ENCODE assay signal across 12 mouse cellular contexts in genomic region chr11:117030018-117030417, GRCm38 (mm10).
DNase-seq lines count a peak whose midpoint lies in the region; ATAC-seq lines count a peak whose summit lies in the region.
"Had no signal": no experiment of that assay in that cellular context is flagged by ENCODE, and none has a peak within 500 bp of the region (broad histone marks: within the 10 kb centered on the region; RNA-seq: fewer than 3 reads in every experiment).

No protein-coding gene starts in this region.

- H3K36me3 ChIP-seq in forebrain, embryonic 13.5 days (ENCODE audit: poor library complexity, severe bottlenecking): no peaks in the 10 kb centered on the region
- no peaks in the 10 kb centered on the region for H3K36me3 ChIP-seq in forebrain, embryonic 10.5 days (replicated peaks)
- no peaks in the 10 kb centered on the region for H3K36me3 ChIP-seq in hindbrain, embryonic 14.5 days (replicated peaks; ENCODE audit: control insufficient read depth, insufficient read depth)
- no peaks in the 10 kb centered on the region for H3K36me3 ChIP-seq in neural tube, embryonic 13.5 days
- no peaks in the 10 kb centered on the region for H3K36me3 ChIP-seq in kidney, embryonic 16.5 days (ENCODE audit: insufficient read depth, low read length)
- H3K36me3 ChIP-seq: stomach, embryonic 15.5 days had no signal

- H3K9me3 ChIP-seq in forebrain, embryonic 13.5 days (replicated peaks): no peaks in the 10 kb centered on the region
- no peaks in the 10 kb centered on the region for H3K9me3 ChIP-seq in forebrain, embryonic 10.5 days
- H3K9me3 ChIP-seq in hindbrain, embryonic 14.5 days (ENCODE audit: control insufficient read depth, low read length): no peaks in the 10 kb centered on the region
- no peaks in the 10 kb centered on the region for H3K9me3 ChIP-seq in neural tube, embryonic 13.5 days
- no peaks in the 10 kb centered on the region for H3K9me3 ChIP-seq in kidney, embryonic 16.5 days (ENCODE audit: low read length)
- H3K9me3 ChIP-seq: stomach, embryonic 15.5 days had no signal

- H3K27ac ChIP-seq in forebrain, embryonic 13.5 days: peak overlapping the region; percentile 80
- H3K27ac ChIP-seq in forebrain, embryonic 10.5 days: no peak overlapping the region
- peak overlapping the region; percentile 77 for H3K27ac ChIP-seq in hindbrain, embryonic 14.5 days
- peak overlapping the region; percentile 84 for H3K27ac ChIP-seq in neural tube, embryonic 13.5 days (replicated peaks)
- no peak overlapping the region for H3K27ac ChIP-seq in kidney, embryonic 16.5 days (ENCODE audit: low read length)
- H3K27ac ChIP-seq: stomach, embryonic 15.5 days had no signal

- WGBS in forebrain, embryonic 13.5 days: 43% methylated on average over 3 of the region's 3 CpGs
- 71% methylated on average over 3 of the region's 3 CpGs for WGBS in forebrain, embryonic 10.5 days
- WGBS in hindbrain, embryonic 14.5 days: 31% methylated on average over 3 of the region's 3 CpGs
- 13% methylated on average over 3 of the region's 3 CpGs for WGBS in neural tube, embryonic 13.5 days
- WGBS in kidney, embryonic 16.5 days: 16% methylated on average over 3 of the region's 3 CpGs

- H3K4me2 ChIP-seq in forebrain, embryonic 13.5 days: no peak overlapping the region
- no peak overlapping the region for H3K4me2 ChIP-seq in hindbrain, embryonic 14.5 days (replicated peaks)
- no peak overlapping the region for H3K4me2 ChIP-seq in neural tube, embryonic 13.5 days
- H3K4me2 ChIP-seq in kidney, embryonic 16.5 days (replicated peaks; ENCODE audit: low read depth, low read length): no peak overlapping the region
- H3K4me2 ChIP-seq: stomach, embryonic 15.5 days had no signal

- no peak overlapping the region for H3K4me3 ChIP-seq in forebrain, embryonic 13.5 days
- H3K4me3 ChIP-seq in forebrain, embryonic 10.5 days: no peak overlapping the region
- no peak overlapping the region for H3K4me3 ChIP-seq in hindbrain, embryonic 14.5 days (replicated peaks; ENCODE audit: low read length)
- no peak overlapping the region for H3K4me3 ChIP-seq in neural tube, embryonic 13.5 days
- no peak overlapping the region for H3K4me3 ChIP-seq in kidney, embryonic 16.5 days (ENCODE audit: low read length)
- H3K4me3 ChIP-seq: stomach, embryonic 15.5 days had no signal

- H3K9ac ChIP-seq in forebrain, embryonic 13.5 days: peak overlapping the region; percentile 16; the same call in 1 of the 2 replicates
- no peak overlapping the region for H3K9ac ChIP-seq in hindbrain, embryonic 14.5 days
- H3K9ac ChIP-seq in neural tube, embryonic 13.5 days: 0 out of 2 replicates have a peak overlapping the region, but pooled peaks have one; percentile 2
- H3K9ac ChIP-seq in kidney, embryonic 16.5 days (replicated peaks; ENCODE audit: low read length): no peak overlapping the region
- H3K9ac ChIP-seq: stomach, embryonic 15.5 days had no signal

- peaks cover 51% of the 10 kb centered on the region for H3K4me1 ChIP-seq in forebrain, embryonic 13.5 days
- peaks cover 34% of the 10 kb centered on the region for H3K4me1 ChIP-seq in forebrain, embryonic 10.5 days
- H3K4me1 ChIP-seq in hindbrain, embryonic 14.5 days (replicated peaks; ENCODE audit: control insufficient read depth, insufficient read depth, low read length): peaks cover 42% of the 10 kb centered on the region
- peaks cover 51% of the 10 kb centered on the region for H3K4me1 ChIP-seq in neural tube, embryonic 13.5 days (replicated peaks)
- H3K4me1 ChIP-seq in kidney, embryonic 16.5 days (ENCODE audit: insufficient read depth, low read length): no peaks in the 10 kb centered on the region; the same call in none of the 2 replicates

- no peaks in the 10 kb centered on the region for H3K27me3 ChIP-seq in forebrain, embryonic 13.5 days
- peaks cover 19% of the 10 kb centered on the region for H3K27me3 ChIP-seq in forebrain, embryonic 10.5 days (ENCODE audit: poor library complexity, severe bottlenecking)
- no peaks in the 10 kb centered on the region for H3K27me3 ChIP-seq in hindbrain, embryonic 14.5 days (ENCODE audit: control insufficient read depth, insufficient read depth, low read length)
- no peaks in the 10 kb centered on the region for H3K27me3 ChIP-seq in neural tube, embryonic 13.5 days
- no peaks in the 10 kb centered on the region for H3K27me3 ChIP-seq in kidney, embryonic 16.5 days (ENCODE audit: insufficient read depth, low read length)
- H3K27me3 ChIP-seq: stomach, embryonic 15.5 days had no signal

- no peak for DNase-seq in forebrain, embryonic 10.5 days (ENCODE audit: extremely low spot score, low spot score)
- DNase-seq in left cerebral cortex, postnatal 4 days: peak; percentile 56
- DNase-seq in left cerebral cortex, adult 18-20 months (ENCODE audit: low spot score in 2 of 2): no peak
- no peak for DNase-seq in hindbrain, embryonic 14.5 days (ENCODE audit: low spot score)
- no peak for DNase-seq in lung, postnatal 4 days
- DNase-seq: cerebellum, adult 11-12 months; gastrocnemius, postnatal 36 days; liver had no signal

- intact Hi-C loops in left cerebral cortex, postnatal 4 days (cut with DNase I): no loop called here

- no peak for ATAC-seq in forebrain, embryonic 13.5 days
- no peak for ATAC-seq in hindbrain, embryonic 14.5 days (ENCODE audit: low FRiP score)
- ATAC-seq in neural tube, embryonic 13.5 days (ENCODE audit: low read depth): no peak
- no peak for ATAC-seq in kidney, embryonic 16.5 days (ENCODE audit: low FRiP score, low TSS enrichment)

Comparison
In these comparisons a context has a peak if more than half of its experiments do, and no peak if none do; other contexts are left out.
1. H3K27ac ChIP-seq: peak in forebrain, embryonic 13.5 days (single experiment), hindbrain, embryonic 14.5 days (single experiment) and neural tube, embryonic 13.5 days (single experiment); none in forebrain, embryonic 10.5 days (single experiment) and kidney, embryonic 16.5 days (single experiment).
2. H3K9ac ChIP-seq: peak in forebrain, embryonic 13.5 days (single experiment) and neural tube, embryonic 13.5 days (single experiment); none in hindbrain, embryonic 14.5 days (single experiment) and kidney, embryonic 16.5 days (single experiment).